ENCODE assay signal across 20 mouse cellular contexts in genomic region chr14:57996210-57996609, GRCm38 (mm10). TPM values are rescaled to one million over a fixed set of nuclear protein-coding genes. Genes with fewer than 3 reads are reported as not detected.
DNase-seq lines count a peak whose midpoint lies in the region; ATAC-seq and TF ChIP-seq lines count a peak whose summit lies in the region.
"Had no signal": no experiment of that assay in that cellular context is flagged by ENCODE, and none has a peak within 500 bp of the region (broad histone marks: within the 10 kb centered on the region; RNA-seq: fewer than 3 reads in every experiment).

No protein-coding gene starts in this region.

- 95% methylated on average over 3 of the region's 3 CpGs for WGBS in heart, adult 2 months
- 92% methylated on average over 3 of the region's 3 CpGs for WGBS in lung, postnatal 0 days
- WGBS in lung, adult 2 months: 91% methylated on average over 3 of the region's 3 CpGs

- no peak overlapping the region for H3K27ac ChIP-seq in heart, adult 2 months
- no peak overlapping the region for H3K27ac ChIP-seq in lung, postnatal 0 days (ENCODE audit: low read length)
- no peak overlapping the region for H3K27ac ChIP-seq in left cerebral cortex, adult 2 months
- H3K27ac ChIP-seq: embryonic facial prominence, embryonic 12.5 days; heart, embryonic 10.5 days; kidney, embryonic 15.5 days; liver, embryonic 13.5 days; midbrain, embryonic 10.5 days; neural tube, embryonic 15.5 days had no signal

- no peak for TF ChIP-seq POLR2A in heart, adult 2 months (IDR thresholded peaks at IDR 0.05; ENCODE audit: insufficient read depth, low read depth, low read length)
- no peak for TF ChIP-seq POLR2A in lung, adult 2 months (IDR thresholded peaks at IDR 0.05; ENCODE audit: borderline replicate concordance, extremely low read depth, low read depth, low read length)

- H3K9ac ChIP-seq in heart, adult 2 months (ENCODE audit: low read depth, low read length): no peak overlapping the region
- no peak overlapping the region for H3K9ac ChIP-seq in lung, postnatal 0 days (replicated peaks; ENCODE audit: low read depth)
- H3K9ac ChIP-seq: embryonic facial prominence, embryonic 12.5 days; kidney, embryonic 15.5 days; liver, embryonic 13.5 days; neural tube, embryonic 15.5 days had no signal

- H3K9me3 ChIP-seq in lung, postnatal 0 days (ENCODE audit: low read length): no peaks in the 10 kb centered on the region
- H3K9me3 ChIP-seq: embryonic facial prominence, embryonic 12.5 days; heart, embryonic 10.5 days; kidney, embryonic 15.5 days; liver, embryonic 13.5 days; midbrain, embryonic 10.5 days; neural tube, embryonic 15.5 days had no signal

- peaks cover 8% of the 10 kb centered on the region for H3K4me1 ChIP-seq in heart, adult 2 months (ENCODE audit: control insufficient read depth, insufficient read depth, low read length)
- no peaks in the 10 kb centered on the region for H3K4me1 ChIP-seq in lung, postnatal 0 days (ENCODE audit: insufficient read depth, low read depth, low read length)
- H3K4me1 ChIP-seq in lung, adult 2 months (ENCODE audit: control insufficient read depth, insufficient read depth, low read length): peaks cover 2% of the 10 kb centered on the region; the same call in 1 of the 2 replicates
- H3K4me1 ChIP-seq: embryonic facial prominence, embryonic 12.5 days had no signal

- no peak for ATAC-seq in lung, postnatal 0 days
- ATAC-seq: forebrain, embryonic 16.5 days; hindbrain, embryonic 16.5 days had no signal

- peak; percentile 23 for TF ChIP-seq CTCF in heart, adult 2 months (IDR thresholded peaks at IDR 0.05)
- TF ChIP-seq CTCF in lung, postnatal 0 days (IDR thresholded peaks at IDR 0.05): peak; percentile 31
- TF ChIP-seq CTCF in lung, adult 2 months (IDR thresholded peaks at IDR 0.05; ENCODE audit: insufficient read depth, low read length): no peak
- no peak for TF ChIP-seq CTCF in left cerebral cortex, adult 2 months (IDR thresholded peaks at IDR 0.05)

- DNase-seq in heart, adult 2 months: no peak
- no peak for DNase-seq in heart, postnatal 36 days
- no peak for DNase-seq in lung, postnatal 0 days (ENCODE audit: low spot score)
- no peak for DNase-seq in lung, adult 2 months
- DNase-seq in NIH3T3 (ENCODE audit: low read depth): peak; percentile 7
- peak; percentile 11 for DNase-seq in splenic B cell, adult 2 months (ENCODE audit: low read depth, low spot score)
- no peak for DNase-seq in left cerebral cortex, adult 2 months (ENCODE audit: extremely low spot score in 1 of 2, low spot score in 2 of 2)
- DNase-seq: adrenal gland, postnatal 10 days; cerebellum, adult 8-10 months; gastrocnemius, postnatal 10 days; layer of hippocampus, postnatal 36 days; liver, embryonic 13.5 days; thymus, adult 2 months had no signal

- H3K36me3 ChIP-seq in heart, adult 2 months (ENCODE audit: control insufficient read depth, insufficient read depth, low read length): peaks cover 10% of the 10 kb centered on the region
- no peaks in the 10 kb centered on the region for H3K36me3 ChIP-seq in lung, postnatal 0 days (ENCODE audit: insufficient read depth, low read length)
- 0 out of 2 replicates have a peak, but pooled peaks cover 1% of the 10 kb centered on the region for H3K36me3 ChIP-seq in splenic B cell, adult 2 months (ENCODE audit: control insufficient read depth, insufficient read depth, low read length, poor library complexity, severe bottlenecking)

- no peaks in the 10 kb centered on the region for H3K27me3 ChIP-seq in heart, adult 2 months (ENCODE audit: control insufficient read depth, insufficient read depth, low read length)
- no peaks in the 10 kb centered on the region for H3K27me3 ChIP-seq in lung, postnatal 0 days (replicated peaks; ENCODE audit: insufficient read depth, low read length)
- no peaks in the 10 kb centered on the region for H3K27me3 ChIP-seq in splenic B cell, adult 2 months (ENCODE audit: control insufficient read depth, insufficient read depth, low read length, poor library complexity, severe bottlenecking)
- H3K27me3 ChIP-seq: embryonic facial prominence, embryonic 12.5 days; kidney, embryonic 15.5 days; liver, embryonic 13.5 days; neural tube, embryonic 15.5 days had no signal

- H3K4me2 ChIP-seq in lung, postnatal 0 days (replicated peaks; ENCODE audit: low read depth, low read length): no peak overlapping the region
- H3K4me2 ChIP-seq: embryonic facial prominence, embryonic 12.5 days; kidney, embryonic 15.5 days; liver, embryonic 13.5 days; neural tube, embryonic 15.5 days had no signal

- no peak for TF ChIP-seq EP300 in heart, adult 2 months (IDR thresholded peaks at IDR 0.05; ENCODE audit: insufficient read depth, low read depth, low read length)
- TF ChIP-seq EP300 in lung, postnatal 0 days (IDR thresholded peaks at IDR 0.05): no peak

- H3K4me3 ChIP-seq in heart, adult 2 months: no peak overlapping the region
- H3K4me3 ChIP-seq in lung, postnatal 0 days (ENCODE audit: low read depth, low read length): no peak overlapping the region
- no peak overlapping the region for H3K4me3 ChIP-seq in lung, adult 2 months (replicated peaks; ENCODE audit: extremely low read depth, low read depth, low read length)
- H3K4me3 ChIP-seq in left cerebral cortex, adult 2 months: no peak overlapping the region
- H3K4me3 ChIP-seq: embryonic facial prominence, embryonic 12.5 days; heart, embryonic 10.5 days; kidney, embryonic 15.5 days; liver, embryonic 13.5 days; midbrain, embryonic 10.5 days; neural tube, embryonic 15.5 days had no signal

- peaks cover 3% of the 10 kb centered on the region; the same call in 1 of the 2 replicates for H3K79me2 ChIP-seq in heart, adult 2 months (replicated peaks; ENCODE audit: control insufficient read depth, insufficient read depth, low read length)

- intact Hi-C loops in heart, adult 2 months (cut with DNase I): loop anchor here (2.0 to 10.0 kb wide), 2 partner anchors 51 to 197 kb away; partner anchors contain the start of gene Sap18
- intact Hi-C loops in heart, postnatal 36 days (cut with DNase I): loop anchor here (10.0 kb wide), 1 partner anchor 171 kb away; the partner anchor contains the start of genes Mrpl57 and Ska3
- intact Hi-C loops in left cerebral cortex, adult 2 months (cut with DNase I): loop anchor here (5.0 kb wide), 1 partner anchor 74 kb away; no protein-coding TSS in a partner anchor

RNA-seq across cellular contexts. Expression of gene Micu2, which starts 2.9 kb away (rescaled TPM):
- total RNA-seq in heart, adult 2 months (2021): 10 to 100 TPM; 70.3 to 77.7 TPM
- polyA plus RNA-seq in heart, adult 2 months (2012; rRNA removed): 22.1 and 35.6 TPM in 2 replicates
- 10 to 100 TPM; 74.9 to 81.6 TPM for total RNA-seq in heart, postnatal 36 days (2021)
- 46.2 and 55.9 TPM in 2 replicates for polyA plus RNA-seq in lung, postnatal 0 days (2015; fragmentation: Nextera tagmentation; extraction: Ambion mirVana)
- polyA plus RNA-seq in lung, adult 2 months (2012; rRNA removed): 17.8 and 22.7 TPM in 2 replicates
- 10 to 100 TPM; 25.6 to 26.0 TPM for total RNA-seq in left cerebral cortex, adult 2 months (2021)

Comparison
In these comparisons a context has a peak if more than half of its experiments do, and no peak if none do; other contexts are left out.
1. CTCF ChIP-seq: peak in heart, adult 2 months (single experiment) and lung, postnatal 0 days (single experiment); none in lung, adult 2 months (single experiment) and left cerebral cortex, adult 2 months (single experiment).
2. DNase-seq: peak in NIH3T3 (single experiment) and splenic B cell, adult 2 months (single experiment); none in heart, adult 2 months (0 of 2), heart, postnatal 36 days (0 of 2), lung, postnatal 0 days (single experiment), lung, adult 2 months (single experiment) and left cerebral cortex, adult 2 months (0 of 2).